Mouse (Mus musculus) CD4-positive, CD25-positive, alpha-beta regulatory T cell, adult 4 months (primary cell): ENCODE results near the gene Fam227b. TPM values are rescaled to one million over a fixed set of nuclear protein-coding genes. Genes with fewer than 3 reads are reported as not detected.

Source experiments
- ATAC-seq: one replicate; pipeline ENCODE4 v1.8.0; 2017
- polyA plus RNA-seq, 2 experiments: library from polyadenylated mRNA; unstranded; fragments of 100-300 nt; shearing (Covaris generic); gene quantifications; one replicate each; pipeline ENCODE4 v1.2.1; 2017

The Fam227b gene
- not detected for polyA plus RNA-seq

DNA sequence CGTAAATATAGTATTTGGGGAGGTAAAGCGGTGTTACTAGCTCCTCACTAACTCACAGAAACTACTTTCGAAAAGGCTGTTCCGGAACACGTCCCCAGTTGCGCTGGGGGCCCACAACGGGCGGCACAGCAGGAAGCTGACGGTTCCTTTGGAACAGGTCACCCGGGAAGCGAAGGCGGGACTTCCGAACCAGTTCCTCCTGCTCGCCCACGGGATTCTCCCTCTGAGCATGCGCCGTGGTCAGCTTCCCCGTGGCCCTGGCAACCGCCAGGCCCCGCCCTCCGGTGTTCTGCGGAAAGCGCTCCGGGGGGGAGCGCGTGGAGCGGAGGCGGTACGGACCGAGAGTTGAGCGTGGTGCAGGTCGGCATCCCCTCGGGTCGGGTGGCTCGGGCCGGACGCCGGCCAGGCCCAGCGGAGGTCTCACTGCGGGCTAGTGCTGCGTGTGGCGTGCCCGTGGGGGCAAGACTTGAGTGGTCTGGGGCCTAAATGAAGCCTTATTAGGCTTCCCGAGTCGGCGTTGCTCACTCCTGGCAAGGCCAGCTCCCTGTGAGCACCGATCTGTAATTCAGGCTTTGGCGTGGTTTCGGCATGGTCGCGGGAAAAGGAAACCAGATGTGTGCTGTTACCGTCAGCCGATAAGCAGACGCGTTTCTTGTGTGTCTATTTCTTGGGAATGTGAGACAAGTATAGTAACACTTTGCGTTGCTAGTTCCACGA lies at the start of gene Fam227b, which contains the start of gene Dtwd1:
Gene Fam227b, minus strand, starts transcription at position 150 of the 717 bp plus-strand sequence.
Gene Dtwd1, plus strand, starts transcription at position 287 of the 717 bp plus-strand sequence.
- peak; percentile 94 for ATAC-seq

DNA sequence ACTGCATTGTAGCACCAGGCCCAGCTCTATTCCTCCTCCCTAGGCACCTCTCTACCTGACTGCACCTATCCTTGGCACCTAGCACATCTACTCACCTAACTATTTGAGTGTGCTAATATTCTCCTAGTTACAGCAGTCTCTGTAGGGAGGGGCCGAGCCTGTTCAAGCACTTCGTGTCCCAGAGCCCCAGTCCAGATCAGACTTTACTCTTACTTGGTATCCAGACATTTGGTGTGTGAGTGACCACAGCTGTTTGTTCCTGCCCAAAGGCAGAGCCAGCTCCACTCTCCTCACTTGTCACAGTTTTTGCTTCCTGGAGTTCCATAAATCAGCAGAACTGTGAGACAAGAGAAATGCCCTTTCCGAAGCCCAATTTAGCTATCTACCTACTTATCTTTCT lies 47.2 kb upstream of the Fam227b start:
- ATAC-seq = no peak

GRCm38 (mm10) chr2:126195631-126196356 lies 44.0 kb upstream of the Fam227b start:
- no peak for ATAC-seq

GRCm38 (mm10) chr2:126192129-126192528 lies 40.3 kb upstream of the Fam227b start:
- no peak for ATAC-seq

DNA sequence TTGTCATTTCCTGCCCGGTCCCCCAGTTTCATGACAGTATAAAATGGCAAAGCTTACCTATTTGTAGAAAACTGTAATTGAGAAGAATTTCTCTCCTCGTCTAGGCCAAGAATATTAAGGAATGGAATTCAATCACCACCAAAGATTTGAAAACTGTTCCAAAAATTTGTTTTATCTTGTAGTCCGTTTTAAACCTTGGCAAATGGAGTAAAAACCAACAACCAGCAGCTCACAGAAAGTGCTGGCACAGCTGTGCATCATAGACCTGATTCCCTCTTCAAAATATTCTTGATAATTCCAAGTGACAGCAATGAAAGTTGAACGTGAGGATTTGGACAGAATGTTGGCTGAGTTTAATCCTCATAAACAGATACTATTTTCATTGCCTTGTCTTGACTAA lies 39.5 kb upstream of the Fam227b start:
- ATAC-seq = no peak

GRCm38 (mm10) chr2:126171427-126171826 lies 19.6 kb upstream of the Fam227b start:
- no peak for ATAC-seq

- no peak for ATAC-seq
Observed at GRCm38 (mm10) chr2:126166848-126167617, 15.2 kb upstream of the Fam227b start.

- ATAC-seq = no peak
Observed at GRCm38 (mm10) chr2:126166335-126166734, 14.5 kb upstream of the Fam227b start.

DNA sequence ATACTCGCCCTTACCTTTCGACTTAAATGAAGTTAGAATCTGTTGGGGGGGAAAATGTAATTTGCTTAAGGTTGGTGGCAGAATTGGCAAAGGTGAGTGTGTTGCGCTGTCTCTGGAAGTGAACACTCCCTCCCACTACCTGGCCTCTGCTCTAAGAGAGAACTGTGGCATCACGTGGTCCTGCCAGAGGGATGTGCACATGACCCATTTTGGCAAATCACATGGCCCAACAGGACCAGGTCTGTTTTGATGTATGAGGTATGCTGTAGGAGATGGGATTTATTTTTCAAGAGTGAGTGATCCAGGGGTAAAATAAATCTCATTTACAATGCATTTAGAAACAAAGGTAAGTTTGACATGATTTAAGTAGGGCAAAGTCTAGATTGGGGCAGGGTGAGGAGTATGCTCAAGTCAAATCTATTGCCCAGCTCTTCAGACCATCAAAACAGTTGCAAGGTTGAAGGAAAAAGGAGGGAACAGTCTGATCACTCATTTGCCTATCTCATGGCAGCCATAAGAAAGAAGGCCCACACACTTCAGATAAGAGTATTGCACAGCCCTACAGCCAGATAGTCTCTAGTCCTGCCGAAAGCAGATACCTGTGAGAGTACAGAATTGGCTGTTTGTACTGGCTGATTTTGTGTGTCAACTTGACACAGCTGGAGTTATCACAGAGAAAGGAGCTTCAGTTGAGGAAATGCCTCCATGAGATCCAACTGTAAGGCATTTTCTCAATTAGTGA lies 13.6 kb upstream of the Fam227b start:
- no peak for ATAC-seq

GRCm38 (mm10) chr2:126147723-126148122 lies 4.1 kb downstream of the Fam227b start:
- no peak for ATAC-seq

GRCm38 (mm10) chr2:126094616-126095015 lies 57.2 kb downstream of the Fam227b start:
- ATAC-seq = no peak

- ATAC-seq = no peak
Observed at GRCm38 (mm10) chr2:126090432-126090831, 61.4 kb downstream of the Fam227b start.

DNA sequence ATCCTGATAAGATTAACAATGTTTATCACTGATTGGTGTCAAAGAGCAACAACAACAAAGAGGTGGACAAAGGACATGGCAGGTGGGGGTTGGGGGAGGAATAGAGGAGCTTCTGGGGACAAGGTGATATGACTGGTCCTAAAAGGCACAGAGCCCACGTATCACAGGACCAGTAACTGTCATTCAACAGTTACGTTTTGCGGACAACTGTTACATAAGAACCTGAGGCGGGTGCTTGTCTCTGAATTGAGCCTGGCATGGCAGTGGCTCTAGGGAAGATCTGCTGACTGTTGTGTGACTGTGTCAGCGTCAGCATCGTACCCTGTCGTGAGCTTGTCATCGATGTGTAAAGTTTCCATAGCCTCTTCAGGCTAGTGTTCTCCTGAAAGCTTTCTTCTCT lies 65.6 kb downstream of the Fam227b start:
- no peak for ATAC-seq

- ATAC-seq = no peak
Observed at GRCm38 (mm10) chr2:126084326-126084725, 67.5 kb downstream of the Fam227b start.

- no peak for ATAC-seq
Observed at GRCm38 (mm10) chr2:126079086-126079485, 72.7 kb downstream of the Fam227b start.

- ATAC-seq = no peak
Observed at GRCm38 (mm10) chr2:126076506-126076905, 75.3 kb downstream of the Fam227b start.

GRCm38 (mm10) chr2:126073744-126074143 lies 78.1 kb downstream of the Fam227b start:
- no peak for ATAC-seq

GRCm38 (mm10) chr2:126069740-126070139 lies 82.1 kb downstream of the Fam227b start:
- ATAC-seq = no peak

GRCm38 (mm10) chr2:126065303-126065856 lies 86.4 kb downstream of the Fam227b start:
- ATAC-seq = no peak

DNA sequence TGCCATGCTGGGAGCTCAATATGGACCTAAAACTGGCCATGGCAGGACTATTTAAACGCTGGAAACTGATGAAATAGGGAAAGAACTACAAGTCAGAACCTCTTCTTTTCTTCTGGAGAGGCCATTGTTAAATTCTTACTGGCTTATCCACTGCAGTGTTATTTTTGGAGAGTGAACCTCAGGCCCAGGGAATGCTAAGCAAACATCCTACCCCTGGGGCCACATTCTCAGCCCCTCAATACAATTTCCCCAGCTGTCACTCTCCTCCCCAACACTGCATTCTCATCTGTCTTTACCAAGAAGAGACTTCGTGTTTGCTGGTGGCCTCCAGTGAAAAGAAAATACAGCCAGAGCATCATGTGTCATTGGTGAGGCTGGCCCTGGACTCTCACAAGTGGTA lies 87.0 kb downstream of the Fam227b start:
- ATAC-seq = no peak

GRCm38 (mm10) chr2:126062876-126063275 lies 88.9 kb downstream of the Fam227b start:
- ATAC-seq = no peak
